Mouse (Mus musculus) C2C12 (cell line): ENCODE measurements around the gene Itsn2.

Source experiments
- CEBPB ChIP-seq: IDR thresholded peaks from one replicate; pipeline ENCODE4 v1.6.1; 2011; ENCODE audit warnings: low read depth, mild to moderate bottlenecking, control low read depth, moderate library complexity
- CTCF ChIP-seq: IDR thresholded peaks from one replicate; pipeline ENCODE4 v1.5.1; 2011; ENCODE audit not compliant: control insufficient read depth, insufficient read depth, insufficient read length
- FOSL1 ChIP-seq: IDR thresholded peaks from one replicate; pipeline ENCODE4 v1.8.0; 2011; ENCODE audit warnings: mild to moderate bottlenecking, low read length; ENCODE audit not compliant: poor library complexity, insufficient read depth, severe bottlenecking
- MAX ChIP-seq: IDR thresholded peaks from one replicate; pipeline ENCODE4 v1.6.1; 2011; ENCODE audit warnings: mild to moderate bottlenecking, control low read depth
- MYOD1 ChIP-seq: IDR thresholded peaks from one replicate; pipeline ENCODE4 v1.6.1; 2011; ENCODE audit warnings: low read depth; ENCODE audit not compliant: control insufficient read depth, insufficient read length
- MYOG ChIP-seq: IDR thresholded peaks from one replicate; pipeline ENCODE4 v1.6.1; 2011; ENCODE audit not compliant: control insufficient read depth, insufficient read length; ENCODE audit errors: extremely low read depth
- USF1 ChIP-seq: IDR thresholded peaks from one replicate; pipeline ENCODE4 v1.6.1; 2011; ENCODE audit warnings: low read depth, mild to moderate bottlenecking, control low read depth, moderate library complexity

- no peak for TF ChIP-seq CTCF
- no peak for TF ChIP-seq USF1
- TF ChIP-seq MYOD1: no peak
- no peak for TF ChIP-seq FOSL1
- TF ChIP-seq MAX: no peak
- no peak for TF ChIP-seq MYOG
- no peak for TF ChIP-seq CEBPB
Observed at GRCm38 (mm10) chr12:4593930-4594391, 1.5 kb downstream of the Itsn2 start.
